Mouse (Mus musculus) stomach, postnatal 0 days (tissue): ENCODE data around the gene N4bp2.

Experiments
- CTCF ChIP-seq: IDR thresholded peaks from 2 replicates; pipeline ENCODE4 v1.5.1; 2016; ENCODE audit warnings: antibody characterized with exemption, low read depth, mild to moderate bottlenecking, moderate library complexity
- EP300 ChIP-seq: optimal IDR thresholded peaks from 2 replicates; pipeline ENCODE3; 2016; ENCODE audit warnings: antibody characterized with exemption

- no peak for TF ChIP-seq CTCF
- TF ChIP-seq EP300, result no peak
Measured at GRCm38 (mm10) chr5:65770493-65770892, 7.2 kb downstream of the N4bp2 start.
